Mouse (Mus musculus) small intestine, adult 2 months (tissue): ENCODE measurements at regions not wholly inside any gene's neighbourhood (a gene's known extent, or its start where the extent isn't known, plus 50 kb on each side); places are given as distances from the start of the nearest gene placed in this dataset.

Experiments
- CTCF ChIP-seq: fragments of 200-500 bp; IDR thresholded peaks from 2 replicates; pipeline ENCODE4 v1.5.1; 2012; ENCODE audit warnings: low read depth, mild to moderate bottlenecking, control low read depth, inconsistent platforms, low read length, moderate library complexity, mixed read lengths; ENCODE audit not compliant: insufficient replicate concordance, insufficient read length; ENCODE audit errors: extremely low read depth
- POLR2A ChIP-seq: fragments of 200-500 bp; IDR thresholded peaks from 2 replicates; pipeline ENCODE4 v1.6.1; 2012; ENCODE audit warnings: low read depth, mild to moderate bottlenecking, control low read depth, inconsistent platforms, low read length, moderate library complexity

DNA sequence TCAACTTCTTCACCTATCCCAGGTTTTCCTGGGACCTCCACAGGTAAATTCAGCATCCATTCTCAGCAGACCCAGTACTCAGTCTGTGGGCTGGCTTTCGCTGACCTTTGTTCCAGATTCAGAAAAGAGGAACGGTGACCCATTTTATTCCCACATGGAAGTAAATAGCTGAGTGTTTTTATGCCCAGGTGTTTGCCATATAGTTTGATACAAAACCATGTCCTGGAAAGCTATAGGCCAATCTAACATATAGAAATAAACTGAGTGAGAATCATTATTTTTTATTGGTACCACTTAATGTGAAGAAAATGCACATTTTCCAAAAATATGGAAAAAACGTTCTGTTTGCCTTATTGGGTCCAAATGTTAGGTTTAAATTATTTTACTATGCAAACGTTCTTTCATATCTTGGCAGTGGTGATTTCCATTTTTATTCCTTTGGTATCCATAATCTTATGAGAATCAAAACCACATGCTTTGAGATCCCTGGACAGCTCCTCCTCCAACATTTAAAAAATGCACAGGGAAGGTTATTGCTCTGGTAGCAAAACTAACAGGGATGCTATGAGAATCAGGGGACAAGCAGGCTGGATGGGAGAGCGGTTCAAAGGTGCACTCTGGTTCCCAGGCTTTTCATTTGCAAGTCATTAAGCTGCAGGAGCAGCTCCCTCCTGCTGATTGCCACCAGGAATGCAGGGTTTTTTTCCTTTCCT, 250.3 kb downstream of the Ttc32 start:
- TF ChIP-seq CTCF (no peak), POLR2A (no peak)
